In genomic region chr13:115089020-115089394, GRCm38 (mm10) we compare ENCODE assay signal across 7 mouse cellular contexts. TPM values are rescaled to one million over a fixed set of nuclear protein-coding genes. Genes with fewer than 3 reads are reported as not detected.
DNase-seq lines count a peak whose midpoint lies in the region; ATAC-seq and TF ChIP-seq lines count a peak whose summit lies in the region.

No protein-coding gene starts in this region.

- no peak for TF ChIP-seq POLR2A in embryonic fibroblast, embryonic 13.5 days (IDR thresholded peaks at IDR 0.05; ENCODE audit: low read depth, low read length)

- no peaks in the 10 kb centered on the region for H3K27me3 ChIP-seq in lung, embryonic 14.5 days (ENCODE audit: insufficient read depth, low read length)
- no peaks in the 10 kb centered on the region for H3K27me3 ChIP-seq in intestine, postnatal 0 days (replicated peaks; ENCODE audit: control insufficient read depth, insufficient read depth, low read length)
- H3K27me3 ChIP-seq in neural tube, embryonic 15.5 days (replicated peaks) = no peaks in the 10 kb centered on the region

- 53% methylated on average over 11 of the region's 11 CpGs for WGBS in lung, embryonic 14.5 days
- 36% methylated on average over 11 of the region's 11 CpGs for WGBS in intestine, postnatal 0 days
- WGBS in neural tube, embryonic 15.5 days = 54% methylated on average over 11 of the region's 11 CpGs

- intact Hi-C loops in left cerebral cortex, postnatal 36 days (cut with DNase I) = no loop called here

- ATAC-seq in lung, embryonic 14.5 days (ENCODE audit: insufficient read depth) = no peak
- no peak for ATAC-seq in intestine, postnatal 0 days
- ATAC-seq in neural tube, embryonic 15.5 days (ENCODE audit: low FRiP score) = no peak

- peaks cover 11% of the 10 kb centered on the region; the same call in 1 of the 2 replicates for H3K4me1 ChIP-seq in lung, embryonic 14.5 days (ENCODE audit: insufficient read depth)
- H3K4me1 ChIP-seq in embryonic fibroblast, embryonic 13.5 days (ENCODE audit: control insufficient read depth, insufficient read depth, low read length) = peaks cover 2% of the 10 kb centered on the region; the same call in 1 of the 2 replicates
- no peaks in the 10 kb centered on the region for H3K4me1 ChIP-seq in intestine, postnatal 0 days (replicated peaks; ENCODE audit: control insufficient read depth, insufficient read depth, low read length)
- H3K4me1 ChIP-seq in neural tube, embryonic 15.5 days = peaks cover 27% of the 10 kb centered on the region

- H3K27ac ChIP-seq in lung, embryonic 14.5 days (ENCODE audit: low read depth) = no peak overlapping the region
- no peak overlapping the region for H3K27ac ChIP-seq in embryonic fibroblast, embryonic 13.5 days (ENCODE audit: insufficient read depth, low read length)
- H3K27ac ChIP-seq in intestine, postnatal 0 days (ENCODE audit: low read depth, low read length) = peak overlapping the region; percentile 63; the same call in 1 of the 2 replicates
- no peak overlapping the region for H3K27ac ChIP-seq in neural tube, embryonic 15.5 days (replicated peaks)

- H3K4me3 ChIP-seq in lung, embryonic 14.5 days (ENCODE audit: low read depth, low read length) = peak overlapping the region; percentile 69
- H3K4me3 ChIP-seq in embryonic fibroblast, embryonic 13.5 days (ENCODE audit: insufficient read depth, low read length) = peak overlapping the region; percentile 62
- H3K4me3 ChIP-seq in intestine, postnatal 0 days (ENCODE audit: low read depth, low read length) = peak overlapping the region; percentile 46
- peak overlapping the region; percentile 68 for H3K4me3 ChIP-seq in neural tube, embryonic 15.5 days (replicated peaks)

- peak overlapping the region; percentile 77 for H3K9ac ChIP-seq in lung, embryonic 14.5 days
- H3K9ac ChIP-seq in intestine, postnatal 0 days (ENCODE audit: low read depth, low read length) = peak overlapping the region; percentile 72; the same call in 1 of the 2 replicates
- peak overlapping the region; percentile 74 for H3K9ac ChIP-seq in neural tube, embryonic 15.5 days (replicated peaks)

- H3K36me3 ChIP-seq in lung, embryonic 14.5 days (ENCODE audit: insufficient read depth) = peaks cover 19% of the 10 kb centered on the region
- peaks cover 11% of the 10 kb centered on the region for H3K36me3 ChIP-seq in intestine, postnatal 0 days (ENCODE audit: control insufficient read depth, insufficient read depth)
- peaks cover 19% of the 10 kb centered on the region for H3K36me3 ChIP-seq in neural tube, embryonic 15.5 days

- DNase-seq in lung, embryonic 14.5 days = no peak
- DNase-seq in lung, postnatal 10 days = no peak
- no peak for DNase-seq in urinary bladder, postnatal 14 days (ENCODE audit: low spot score)
- DNase-seq in left cerebral cortex, postnatal 36 days (ENCODE audit: low spot score in 2 of 2) = no peak

- TF ChIP-seq CTCF in lung, embryonic 14.5 days (IDR thresholded peaks at IDR 0.05; ENCODE audit: low read depth) = no peak
- TF ChIP-seq CTCF in embryonic fibroblast, embryonic 13.5 days (IDR thresholded peaks at IDR 0.05; ENCODE audit: borderline replicate concordance, insufficient read depth, low read length) = no peak
- no peak for TF ChIP-seq CTCF in intestine, postnatal 0 days (IDR thresholded peaks at IDR 0.05; ENCODE audit: low read depth)

- no peaks in the 10 kb centered on the region for H3K9me3 ChIP-seq in lung, embryonic 14.5 days (ENCODE audit: low read depth, low read length)
- no peaks in the 10 kb centered on the region for H3K9me3 ChIP-seq in intestine, postnatal 0 days (ENCODE audit: control insufficient read depth)
- no peaks in the 10 kb centered on the region for H3K9me3 ChIP-seq in neural tube, embryonic 15.5 days (replicated peaks)

- peak overlapping the region; percentile 97 for H3K4me2 ChIP-seq in lung, embryonic 14.5 days
- H3K4me2 ChIP-seq in intestine, postnatal 0 days (replicated peaks; ENCODE audit: low read depth) = peak overlapping the region; percentile 84
- H3K4me2 ChIP-seq in neural tube, embryonic 15.5 days = peak overlapping the region; percentile 97

RNA-seq across cellular contexts. Expression of gene Pelo, which starts 1.0 kb away (rescaled TPM):
- 6.6 and 7.0 TPM in 2 replicates for polyA plus RNA-seq in lung, embryonic 14.5 days (2014; fragmentation: Nextera tagmentation; extraction: Ambion mirVana)
- polyA plus RNA-seq in embryonic fibroblast, embryonic 13.5 days (2011; ENCODE audit: insufficient read length, low read depth, missing spikeins) = 14.1 and 17.0 TPM in 2 replicates
- 4.8 and 5.3 TPM in 2 replicates for polyA plus RNA-seq in intestine, postnatal 0 days (2015; fragmentation: Nextera tagmentation; extraction: Ambion mirVana)
- polyA plus RNA-seq in neural tube, embryonic 15.5 days (2015; fragmentation: Nextera tagmentation; extraction: Ambion mirVana) = 6.7 TPM in 2 replicates
- total RNA-seq in left cerebral cortex, postnatal 36 days (2021) = 10 to 100 TPM; 21.9 to 23.7 TPM

RNA-seq across cellular contexts. Expression of gene Gm49395, which starts 12.7 kb away (rescaled TPM):
- 6.8 and 8.3 TPM in 2 replicates for polyA plus RNA-seq in lung, embryonic 14.5 days (2014; fragmentation: Nextera tagmentation; extraction: Ambion mirVana)
- 3.5 and 6.6 TPM in 2 replicates for polyA plus RNA-seq in embryonic fibroblast, embryonic 13.5 days (2011; ENCODE audit: insufficient read length, low read depth, missing spikeins)
- polyA plus RNA-seq in intestine, postnatal 0 days (2015; fragmentation: Nextera tagmentation; extraction: Ambion mirVana) = 7.4 and 9.7 TPM in 2 replicates
- polyA plus RNA-seq in neural tube, embryonic 15.5 days (2015; fragmentation: Nextera tagmentation; extraction: Ambion mirVana) = 2.9 and 4.6 TPM in 2 replicates
- total RNA-seq in left cerebral cortex, postnatal 36 days (2021) = 1 to 10 TPM; 1.7 to 3.5 TPM

RNA-seq across cellular contexts. Expression of gene Itga1, which starts 12.8 kb away (rescaled TPM):
- 36.2 and 36.7 TPM in 2 replicates for polyA plus RNA-seq in lung, embryonic 14.5 days (2014; fragmentation: Nextera tagmentation; extraction: Ambion mirVana)
- 17.9 and 23.1 TPM in 2 replicates for polyA plus RNA-seq in embryonic fibroblast, embryonic 13.5 days (2011; ENCODE audit: insufficient read length, low read depth, missing spikeins)
- 12.8 and 14.2 TPM in 2 replicates for polyA plus RNA-seq in intestine, postnatal 0 days (2015; fragmentation: Nextera tagmentation; extraction: Ambion mirVana)
- polyA plus RNA-seq in neural tube, embryonic 15.5 days (2015; fragmentation: Nextera tagmentation; extraction: Ambion mirVana) = 7.0 and 8.7 TPM in 2 replicates
- total RNA-seq in left cerebral cortex, postnatal 36 days (2021) = 1 to 10 TPM; 5.8 to 7.7 TPM
